Mouse (Mus musculus) CD4-positive, CD25-positive, alpha-beta regulatory T cell, adult 4 months (primary cell): ENCODE measurements around the gene Ccdc8. TPM values are rescaled to one million over a fixed set of nuclear protein-coding genes. Genes with fewer than 3 reads are reported as not detected.
"Not testable (repeated sequence)": the region's sequence is repeated elsewhere in the genome, so short reads cannot be mapped to it uniquely, and the experiment has no call there.

Source experiments
- ATAC-seq: one replicate; pipeline ENCODE4 v1.8.0; 2017
- polyA plus RNA-seq, 2 experiments: library from polyadenylated mRNA; unstranded; fragments of 100-300 nt; shearing (Covaris generic); gene quantifications; one replicate each; pipeline ENCODE4 v1.2.1; 2017

The Ccdc8 gene
- under 1 TPM in 1 of 2 experiments, not detected in 1; 0.20 TPM for polyA plus RNA-seq

- ATAC-seq, result no peak
These were observed at the start of gene Ccdc8 for GRCm38 (mm10) chr7:16992451-16992807. TSS of gene Ccdc8 (plus strand) at chr7:16992708.

GRCm38 (mm10) chr7:16942861-16943260 lies 49.6 kb upstream of the Ccdc8 start:
- no peak for ATAC-seq

GRCm38 (mm10) chr7:16944061-16944807 lies 48.3 kb upstream of the Ccdc8 start, which contains the start of gene Pnmal2:
TSS of gene Pnmal2 (plus strand) at chr7:16944682.
- ATAC-seq, result peak; percentile 69

GRCm38 (mm10) chr7:16944808-16945315 lies 47.6 kb upstream of the Ccdc8 start:
- ATAC-seq, result no peak

GRCm38 (mm10) chr7:16945419-16945818 lies 47.1 kb upstream of the Ccdc8 start:
- no peak for ATAC-seq

GRCm38 (mm10) chr7:16946441-16947348 lies 45.8 kb upstream of the Ccdc8 start:
- no peak for ATAC-seq

GRCm38 (mm10) chr7:16947349-16947895 lies 45.1 kb upstream of the Ccdc8 start:
- no peak for ATAC-seq

GRCm38 (mm10) chr7:16947959-16948361 lies 44.5 kb upstream of the Ccdc8 start:
- no peak for ATAC-seq

- no peak for ATAC-seq
These were observed 43.5 kb upstream of the Ccdc8 start for GRCm38 (mm10) chr7:16948923-16949458.

- peak; percentile 79 for ATAC-seq
These were observed 42.3 kb upstream of the Ccdc8 start for GRCm38 (mm10) chr7:16949908-16950841.

- ATAC-seq, result peak; percentile 91
These were observed 41.5 kb upstream of the Ccdc8 start for GRCm38 (mm10) chr7:16950861-16951635.

- ATAC-seq, result not testable (repeated sequence)
These were observed 38.7 kb upstream of the Ccdc8 start for GRCm38 (mm10) chr7:16953776-16954175.

- no peak for ATAC-seq
These were observed 36.8 kb upstream of the Ccdc8 start for GRCm38 (mm10) chr7:16955712-16956111.

- no peak for ATAC-seq
These were observed 35.9 kb upstream of the Ccdc8 start for GRCm38 (mm10) chr7:16956410-16957265.

GRCm38 (mm10) chr7:16959539-16960187 lies 32.8 kb upstream of the Ccdc8 start, which contains the start of gene Pnmal1:
TSS of gene Pnmal1 (plus strand) at chr7:16959679.
- ATAC-seq, result no peak

GRCm38 (mm10) chr7:16961678-16962077 lies 30.8 kb upstream of the Ccdc8 start:
- no peak for ATAC-seq

- no peak for ATAC-seq
These were observed 24.1 kb upstream of the Ccdc8 start for GRCm38 (mm10) chr7:16968414-16968813.

GRCm38 (mm10) chr7:16971160-16971559 lies 21.3 kb upstream of the Ccdc8 start:
- ATAC-seq, result no peak

GRCm38 (mm10) chr7:16974018-16974417 lies 18.5 kb upstream of the Ccdc8 start:
- no peak for ATAC-seq
